Mouse (Mus musculus) right cerebral cortex, postnatal 14 days (tissue): ENCODE data around the gene Pde6b.

Experiments
- DNase-seq: peaks from one replicate; pipeline ENCODE4 v3.0.0; 2022

The Pde6b gene

DNA sequence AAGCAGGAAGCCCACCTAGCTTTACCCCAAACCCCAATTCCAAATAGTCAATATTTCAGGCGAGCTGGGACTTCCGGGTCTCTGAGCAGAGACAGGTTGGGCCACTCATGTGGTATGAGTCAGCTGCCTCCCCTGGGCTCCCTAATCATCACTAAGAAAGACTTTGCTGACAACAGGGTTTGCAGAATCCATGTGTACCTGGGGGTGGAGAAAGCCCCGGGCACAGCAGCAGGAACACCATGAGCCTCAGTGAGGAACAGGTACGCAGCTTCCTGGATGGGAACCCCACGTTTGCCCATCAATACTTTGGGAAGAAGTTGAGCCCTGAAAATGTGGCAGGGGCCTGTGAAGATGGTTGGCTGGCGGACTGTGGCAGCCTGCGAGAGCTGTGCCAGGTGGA is at the start of gene Pde6b:
Gene Pde6b, plus strand, starts transcription at position 191 of the 400 bp plus-strand sequence.
- no peak for DNase-seq

DNA sequence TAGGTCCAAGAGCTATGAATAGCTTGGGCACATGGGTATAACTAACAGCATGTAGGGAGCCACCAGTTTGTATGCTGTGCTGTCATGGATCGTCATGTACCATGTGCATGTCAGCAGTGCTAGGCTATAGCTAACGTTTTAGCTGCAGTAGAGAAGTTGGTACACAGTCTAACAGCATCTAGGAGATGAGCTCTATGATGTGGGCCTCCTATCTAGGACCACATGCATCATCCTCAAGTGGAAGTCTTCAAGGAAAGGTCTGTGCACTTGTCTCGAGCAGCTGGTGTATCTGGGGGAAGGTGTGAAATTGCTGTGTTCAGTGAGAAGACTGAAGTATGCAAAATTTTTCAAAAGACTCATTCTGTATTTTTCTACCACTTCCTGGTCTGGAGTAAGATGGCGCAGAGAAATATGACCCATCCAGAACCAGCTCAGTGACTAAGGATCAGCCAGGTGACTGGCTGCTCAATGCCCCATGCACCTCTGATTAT is 44.5 kb upstream of the Pde6b start:
- DNase-seq = no peak

DNA sequence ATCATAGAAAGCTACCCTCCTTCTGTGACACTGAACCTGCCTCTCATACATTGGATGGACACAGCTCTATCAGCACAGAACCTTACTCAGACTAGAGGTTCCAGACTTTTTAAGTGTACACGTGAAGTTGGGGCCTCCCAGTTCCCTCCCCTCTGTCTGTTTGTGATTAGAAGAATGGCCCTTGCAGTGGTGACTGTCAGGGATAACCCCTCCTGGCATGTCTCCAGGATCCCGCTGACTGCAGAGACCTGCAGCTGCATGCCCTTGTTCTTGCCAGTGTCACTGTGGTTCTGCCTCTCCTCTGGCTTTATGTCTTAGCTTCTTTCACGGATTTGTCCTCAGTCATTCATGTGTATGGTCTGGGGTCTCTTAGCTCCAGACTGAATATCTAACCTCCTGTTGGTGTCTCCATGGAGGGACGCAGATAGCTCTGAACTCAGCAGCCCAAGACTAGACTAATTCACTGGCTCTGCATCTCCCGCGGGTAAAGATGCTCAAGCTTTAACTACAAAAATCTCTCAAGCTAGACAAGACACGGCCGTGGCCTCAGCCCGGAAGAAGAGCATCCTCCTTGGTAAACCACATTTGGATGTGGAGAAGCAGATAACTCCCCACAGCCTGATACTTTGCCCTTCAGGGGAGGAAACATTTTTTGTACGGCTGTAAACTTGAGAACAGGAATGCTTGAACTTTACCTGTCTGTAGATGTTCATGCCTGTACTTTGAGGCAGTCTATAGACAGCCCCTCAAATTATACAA is 42.7 kb upstream of the Pde6b start:
- DNase-seq = no peak

DNA sequence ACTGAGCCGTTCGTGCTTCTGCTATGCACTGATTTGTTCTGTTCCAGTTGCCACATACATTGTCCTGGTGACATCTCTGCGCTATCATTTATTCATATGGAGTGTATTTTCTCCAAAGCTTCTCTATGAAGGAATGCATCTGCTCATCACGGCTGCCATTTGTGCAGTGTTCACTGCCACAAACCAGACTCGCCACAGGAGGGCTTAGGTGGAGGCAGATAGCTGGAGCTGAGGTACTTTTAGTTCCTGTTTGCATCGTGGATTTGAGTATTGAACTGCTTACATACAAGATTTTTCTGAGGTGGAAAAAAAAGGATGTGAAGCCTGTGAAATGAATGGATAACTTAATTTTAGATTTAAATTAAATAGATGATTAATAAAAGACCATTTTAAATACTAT is 40.3 kb upstream of the Pde6b start:
- no peak for DNase-seq

DNA sequence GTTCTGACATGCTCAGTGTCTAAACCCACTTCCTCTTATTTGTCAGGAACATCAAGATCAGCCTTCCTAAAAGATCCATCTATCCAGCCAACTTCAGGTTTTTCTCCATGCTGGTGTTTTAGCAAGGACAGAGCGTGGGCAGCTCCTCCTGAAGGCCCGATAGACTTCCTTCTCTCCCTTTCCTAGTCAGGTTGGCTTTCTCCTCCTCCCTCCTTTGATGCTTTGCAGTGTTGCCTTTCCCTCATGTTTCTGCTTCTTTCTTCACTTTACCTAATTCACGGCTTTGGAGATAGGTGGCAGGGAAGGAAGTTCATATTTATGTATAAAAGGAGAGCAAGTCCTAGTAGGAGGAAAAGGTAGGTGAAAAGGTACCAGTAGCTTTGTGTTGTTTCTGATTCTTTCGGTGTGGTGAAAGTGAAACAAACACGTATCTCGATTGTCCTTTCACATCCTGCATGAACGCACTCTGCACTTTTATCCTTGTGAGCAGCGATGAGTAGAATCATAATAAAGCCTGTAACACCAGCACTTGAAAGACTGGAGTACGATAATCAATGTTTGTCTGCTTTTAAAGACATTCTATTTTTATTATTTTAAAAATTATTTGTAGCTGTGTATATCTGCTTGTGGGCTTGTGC is 38.6 kb upstream of the Pde6b start:
- no peak for DNase-seq

DNA sequence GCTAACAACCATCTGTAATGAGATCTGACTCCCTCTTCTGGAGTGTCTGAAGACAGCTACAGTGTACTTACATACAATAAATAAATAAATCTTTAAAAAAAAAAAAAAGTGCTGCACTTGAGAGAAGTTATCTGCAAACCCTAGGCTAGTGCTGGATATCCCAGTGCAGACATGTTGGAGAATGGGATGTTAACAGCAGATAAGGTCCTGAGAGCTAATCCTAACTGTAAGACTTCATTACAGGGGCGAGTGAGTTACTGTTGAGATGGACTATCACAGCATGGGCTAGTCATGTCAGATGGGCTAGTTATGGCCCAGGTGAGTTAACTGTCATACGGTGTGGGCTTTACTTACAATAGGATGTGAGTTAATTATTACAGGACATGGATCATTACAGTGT is 34.1 kb upstream of the Pde6b start:
- no peak for DNase-seq

DNA sequence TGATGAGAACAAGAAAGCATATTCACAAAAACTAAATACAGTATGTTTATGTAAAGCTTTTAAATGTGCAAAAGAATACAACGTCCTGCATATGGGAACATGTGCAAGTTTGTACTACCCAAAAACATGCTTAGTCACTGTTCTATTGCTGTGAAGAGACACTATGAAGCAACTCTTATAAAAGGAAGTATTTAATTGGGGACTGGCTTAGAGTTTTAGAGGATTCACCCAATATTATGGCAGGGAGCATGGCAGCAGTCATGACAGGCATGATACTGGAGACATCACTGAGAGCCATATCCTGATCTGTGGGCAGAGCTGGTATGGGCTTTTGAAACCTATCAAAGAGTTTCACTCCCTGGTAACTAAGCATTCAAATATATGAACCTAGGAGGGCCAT is 30.3 kb upstream of the Pde6b start:
- DNase-seq = no peak

DNA sequence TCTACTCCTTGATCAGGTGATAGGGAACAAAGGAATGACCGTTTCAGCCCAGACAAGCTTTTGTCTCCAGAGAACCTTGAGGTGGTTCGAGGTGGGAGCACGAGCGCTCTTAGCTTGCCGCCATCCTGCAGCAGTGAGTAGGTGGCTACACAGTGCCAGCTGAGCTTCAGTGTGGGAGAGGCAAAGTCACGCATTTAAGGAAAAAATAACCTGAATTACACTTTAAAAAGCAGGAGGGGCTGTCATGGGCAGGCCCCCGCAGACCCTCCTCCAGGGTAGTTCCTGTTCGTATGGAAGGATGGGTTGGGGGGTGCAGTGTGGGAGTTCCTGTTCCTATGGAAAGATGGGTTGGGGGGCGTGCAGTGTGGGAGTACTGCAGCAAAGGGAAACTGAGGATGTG is 28.7 kb upstream of the Pde6b start:
- DNase-seq = peak; percentile 30

DNA sequence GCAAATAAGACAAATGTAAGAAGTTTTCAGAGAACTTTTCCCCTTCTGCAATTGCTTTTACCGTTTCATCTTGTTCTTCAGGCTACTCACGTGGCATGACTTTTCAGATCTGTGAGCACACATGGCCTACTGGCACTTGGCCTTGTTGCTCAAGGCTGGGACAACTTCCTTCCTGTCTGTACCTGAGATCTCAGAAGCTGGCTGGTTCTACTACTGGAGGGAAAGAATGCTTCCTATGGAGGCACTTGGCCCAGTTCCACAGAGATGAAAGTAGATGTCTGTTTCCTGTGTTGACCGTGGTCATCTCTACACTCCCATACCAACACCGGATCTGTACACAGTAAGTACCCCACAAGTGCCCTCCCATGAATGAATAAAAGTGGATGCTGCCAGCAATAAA is 28.0 kb upstream of the Pde6b start:
- DNase-seq = no peak

DNA sequence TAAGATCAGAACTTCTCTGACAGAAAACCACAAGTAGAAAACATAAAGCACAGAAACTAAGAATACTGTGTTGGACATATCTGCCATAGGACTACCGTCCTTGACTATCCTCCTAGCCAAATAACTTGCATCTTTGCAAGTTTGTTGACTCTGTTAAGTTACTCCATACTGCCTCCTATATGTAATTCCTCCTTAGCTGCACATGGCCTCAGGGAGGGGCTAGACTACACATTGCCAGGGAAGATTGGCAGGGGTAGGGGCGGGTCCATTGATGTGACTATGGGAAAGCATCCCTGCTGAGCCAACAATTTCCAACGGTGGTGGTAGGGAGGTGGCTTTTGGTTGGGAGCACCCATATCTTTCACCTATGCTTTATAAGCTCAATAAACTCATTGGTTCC is 25.9 kb upstream of the Pde6b start:
- no peak for DNase-seq

DNA sequence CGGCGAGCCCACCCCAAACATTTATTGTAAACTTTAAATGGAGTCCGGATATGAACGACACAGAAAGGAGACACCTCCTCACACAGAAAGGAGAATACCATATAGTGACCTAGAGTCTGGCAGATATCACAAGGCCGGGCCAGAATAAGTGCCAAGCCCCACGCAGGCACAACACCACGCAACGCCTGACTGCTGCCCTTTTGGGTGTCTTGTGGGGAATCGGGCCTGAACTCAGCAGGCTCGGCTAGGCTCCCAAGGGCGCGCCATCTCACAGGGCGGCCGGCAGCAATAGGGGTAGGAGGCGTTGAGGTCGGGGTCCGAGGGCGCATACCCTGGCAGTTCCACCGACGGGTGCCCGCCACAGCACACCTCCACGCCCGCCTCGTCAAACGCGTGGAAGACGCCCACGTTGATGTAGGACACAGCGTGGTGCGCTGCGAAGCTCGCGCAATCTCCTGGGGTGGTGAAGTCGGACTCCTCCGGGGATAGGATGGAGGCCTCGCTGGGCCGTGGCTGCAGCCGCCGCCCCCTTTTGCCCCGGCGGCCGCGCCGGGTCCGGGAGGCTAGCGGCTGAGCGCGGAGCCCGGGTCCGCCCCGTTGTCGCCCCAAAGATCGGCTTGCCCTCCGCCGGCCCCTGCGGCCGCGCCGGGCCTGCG is 21.7 kb upstream of the Pde6b start:
- DNase-seq = peak; percentile 41

DNA sequence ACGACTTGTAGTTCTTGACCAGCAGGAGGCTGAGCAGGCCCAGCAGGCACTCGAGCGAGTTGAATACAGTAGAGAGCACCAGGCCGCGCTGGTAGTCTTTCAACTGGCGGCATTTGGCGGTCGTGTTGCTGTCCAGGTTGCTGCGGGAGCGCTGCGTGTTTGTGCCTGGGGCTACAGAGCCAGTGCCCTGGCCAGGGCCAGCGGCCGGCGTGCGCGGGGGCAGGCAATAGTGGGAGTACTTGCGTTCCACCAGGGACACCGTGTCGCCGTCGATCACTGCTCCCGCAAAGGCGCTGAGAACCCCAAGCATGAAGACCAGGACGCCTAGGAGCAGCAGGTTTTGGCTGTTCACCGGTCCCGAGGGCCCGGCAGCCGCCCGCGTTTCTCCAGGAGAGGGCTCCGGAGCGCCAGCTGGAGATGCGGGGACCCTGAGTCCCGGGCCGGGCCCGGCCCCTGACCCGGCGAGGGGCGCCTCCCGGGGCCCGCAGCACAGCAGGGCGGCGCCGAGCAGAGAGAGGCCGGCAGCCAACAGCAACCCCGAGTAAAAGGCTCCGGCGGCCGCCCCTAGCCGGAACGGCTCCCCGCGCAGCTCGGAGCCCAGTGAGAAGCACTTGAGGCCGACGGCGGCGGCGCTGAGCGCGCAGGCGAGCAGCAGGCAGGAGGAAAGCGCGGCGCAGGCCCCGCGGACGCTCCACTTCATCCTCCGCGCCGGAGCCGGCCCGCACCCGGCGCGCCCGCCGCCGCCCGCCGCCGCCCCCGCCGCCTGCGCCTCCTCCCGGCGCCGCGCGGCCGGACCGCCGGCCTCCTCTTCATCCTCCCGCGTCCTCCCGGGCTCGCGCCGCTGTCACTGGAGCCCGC is 21.0 kb upstream of the Pde6b start:
- DNase-seq = peak; percentile 46

DNA sequence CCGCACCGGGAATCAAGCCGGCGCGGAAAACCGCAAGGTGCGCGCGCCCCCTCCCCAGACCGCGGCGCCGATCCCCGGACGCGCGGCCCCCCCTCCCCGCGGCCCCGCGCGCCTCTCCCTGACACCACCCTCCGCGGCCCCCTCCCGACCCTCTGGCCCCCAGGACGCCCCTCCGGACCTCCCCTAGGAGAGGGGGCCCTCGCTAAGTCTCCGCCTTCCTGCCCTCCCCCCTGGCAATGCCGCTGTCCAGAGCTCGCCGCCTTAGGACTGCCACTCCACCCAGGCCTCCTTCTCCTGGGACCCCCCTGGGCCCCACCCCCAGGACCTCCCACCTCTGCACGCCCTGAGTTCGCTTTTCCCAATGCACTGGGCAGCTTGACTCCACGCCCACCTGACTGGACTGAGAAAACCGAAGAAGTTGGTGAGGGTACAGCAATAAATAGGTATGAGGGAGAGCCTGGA is 20.3 kb upstream of the Pde6b start, which contains the start of gene Gm42517:
Gene Gm42517, minus strand, starts transcription at position 52 of the 462 bp plus-strand sequence.
- peak; percentile 27 for DNase-seq

DNA sequence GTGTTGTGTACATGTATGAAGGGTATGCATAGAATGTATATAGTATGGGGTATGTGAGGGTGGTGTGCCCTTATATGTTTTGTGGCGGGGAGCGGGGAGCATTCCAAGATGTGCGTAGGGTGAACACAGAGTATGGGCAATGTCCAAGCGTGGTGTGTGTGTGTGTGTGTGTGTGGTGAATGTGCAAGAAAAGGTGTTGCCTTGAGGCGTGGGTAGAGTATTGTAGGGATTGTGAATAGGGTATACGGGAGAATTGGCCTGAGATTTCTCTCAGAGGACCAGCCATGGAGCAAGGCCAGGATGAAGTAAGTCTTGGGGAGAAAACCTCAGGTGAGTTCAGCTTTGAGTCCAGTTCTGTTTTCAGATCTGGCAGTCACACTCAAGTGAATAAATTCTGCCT is 19.7 kb upstream of the Pde6b start:
- DNase-seq = no peak

DNA sequence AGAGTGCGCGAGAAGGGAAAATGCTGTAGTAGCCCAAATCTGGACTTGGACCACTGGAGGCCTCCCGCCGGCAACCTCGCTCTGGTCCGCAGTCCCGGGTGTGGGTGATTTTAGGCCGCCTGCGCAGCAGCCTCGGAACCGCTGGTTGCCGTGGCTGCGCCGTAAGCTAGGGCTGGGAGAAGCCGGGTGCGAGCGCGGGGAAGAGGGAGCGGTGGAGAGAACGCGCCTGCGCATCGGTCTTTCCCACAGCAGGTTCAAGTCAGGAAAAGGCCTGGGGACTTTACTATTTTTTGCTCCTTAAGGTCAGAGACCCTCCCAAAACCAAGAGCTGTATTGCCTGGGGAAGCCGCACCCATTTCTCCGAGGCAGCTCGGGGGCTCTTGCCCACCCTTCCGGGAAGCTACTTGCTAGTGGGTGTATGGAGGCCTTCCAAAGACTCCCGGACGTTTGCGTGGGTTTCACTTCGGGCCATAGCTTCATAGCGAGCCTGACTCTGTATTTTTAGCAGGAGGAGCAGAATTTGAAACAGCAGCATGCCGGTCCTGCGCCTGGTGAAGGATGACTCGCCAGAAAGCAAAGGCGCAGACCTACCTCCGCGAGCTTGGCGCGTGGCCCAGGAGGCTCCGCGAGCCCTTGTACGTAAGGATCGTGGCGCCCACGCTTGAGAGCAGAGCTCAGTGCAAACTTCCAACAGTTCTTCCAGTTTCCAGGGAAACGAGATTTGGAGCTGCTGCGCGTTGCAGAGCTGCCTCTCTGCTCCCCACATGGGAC is 19.2 kb upstream of the Pde6b start:
- DNase-seq = peak; percentile 92

DNA sequence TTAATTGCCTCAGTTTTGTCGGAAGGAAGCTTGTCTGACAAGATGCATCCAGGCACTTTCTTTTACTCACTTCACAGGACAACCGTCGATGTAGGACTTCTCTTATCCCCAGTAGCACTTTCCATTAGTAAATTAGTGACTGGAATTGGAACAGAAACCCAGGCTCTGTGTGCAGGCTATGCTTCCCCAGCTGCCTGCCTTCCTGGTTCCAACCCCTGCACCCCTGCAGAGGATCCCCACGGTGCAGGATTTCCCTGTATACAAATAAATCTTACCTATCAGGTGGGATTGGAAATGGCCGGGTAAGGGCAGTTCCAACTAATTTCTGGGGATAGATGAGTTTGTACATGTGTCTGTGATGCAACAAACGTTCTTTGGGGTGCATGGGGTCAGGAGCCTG is 18.2 kb upstream of the Pde6b start:
- DNase-seq = no peak

DNA sequence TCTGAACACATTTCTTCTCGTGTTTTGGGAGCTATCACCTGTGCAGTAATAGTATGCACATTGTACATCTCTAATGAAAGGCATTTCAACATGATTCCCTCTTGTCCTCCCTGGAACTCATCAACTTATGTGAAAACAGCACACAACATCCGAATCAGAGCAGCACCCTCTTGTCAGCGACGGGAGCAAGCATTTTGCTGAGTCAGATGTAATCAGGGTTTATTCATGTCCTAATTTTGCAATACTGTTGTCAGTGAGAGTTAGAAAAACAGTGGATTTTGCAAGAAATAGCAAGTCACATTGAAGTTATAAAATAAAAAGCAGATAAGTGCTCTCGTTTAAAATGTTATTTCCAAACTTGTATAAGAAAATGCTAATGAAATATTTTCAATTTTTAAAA is 14.1 kb upstream of the Pde6b start:
- DNase-seq = no peak

DNA sequence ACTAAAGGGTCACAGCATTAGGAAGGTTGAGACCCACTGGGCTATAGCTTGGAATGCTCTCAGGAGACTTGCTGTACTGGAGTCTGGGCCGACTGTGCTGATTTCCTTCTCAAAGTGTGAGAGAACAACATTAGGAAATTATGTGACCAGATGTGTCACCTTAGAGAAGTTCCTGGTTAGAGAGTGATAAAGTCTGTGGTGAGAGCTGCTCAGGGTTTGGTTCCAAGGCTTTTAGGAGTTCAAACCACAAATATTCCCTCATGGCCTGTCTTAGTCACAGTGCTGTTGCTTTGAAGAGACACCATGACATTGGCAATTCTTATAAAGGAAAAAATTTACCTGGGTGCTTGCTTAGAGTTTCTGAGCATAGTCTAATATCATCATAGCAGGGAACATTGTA is 12.1 kb upstream of the Pde6b start:
- no peak for DNase-seq

DNA sequence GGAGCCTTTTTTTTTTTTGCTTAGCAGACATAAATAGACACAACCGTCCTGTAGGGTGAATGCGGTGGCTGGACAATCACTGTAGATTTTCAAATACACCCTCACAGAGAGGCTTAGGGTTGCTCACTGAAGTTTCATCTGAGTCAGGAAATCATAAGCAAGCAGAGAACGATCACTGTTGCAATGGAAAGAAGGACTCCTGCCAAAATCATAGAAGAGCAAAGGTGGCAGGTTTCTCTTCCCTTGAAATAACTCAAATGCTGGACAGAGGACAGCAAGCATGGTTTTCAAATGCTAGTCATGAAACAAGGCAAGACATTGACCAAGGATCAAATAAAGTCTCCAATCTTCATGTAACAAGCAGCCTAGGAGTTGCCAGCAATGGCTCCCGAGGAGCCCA is 9.8 kb upstream of the Pde6b start:
- no peak for DNase-seq

DNA sequence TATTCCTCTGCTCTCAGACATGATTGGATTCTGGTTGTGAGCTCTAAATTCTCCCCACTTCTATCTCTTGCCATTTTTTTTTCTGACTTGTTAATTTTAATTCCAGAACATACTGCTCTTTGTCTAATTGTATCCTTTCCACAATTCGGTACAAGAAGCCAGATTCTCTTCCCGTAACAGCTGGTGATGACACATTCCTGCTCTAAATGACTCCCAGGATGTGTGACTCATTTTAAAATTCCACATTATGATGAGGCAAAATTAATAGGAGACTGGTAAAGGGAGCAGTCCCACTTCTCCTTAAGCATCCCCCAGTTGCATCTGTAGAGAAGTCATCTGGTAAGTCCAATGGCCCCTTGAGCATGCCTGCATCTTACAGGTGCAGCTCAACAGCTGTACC is 2.6 kb upstream of the Pde6b start:
- DNase-seq = no peak

DNA sequence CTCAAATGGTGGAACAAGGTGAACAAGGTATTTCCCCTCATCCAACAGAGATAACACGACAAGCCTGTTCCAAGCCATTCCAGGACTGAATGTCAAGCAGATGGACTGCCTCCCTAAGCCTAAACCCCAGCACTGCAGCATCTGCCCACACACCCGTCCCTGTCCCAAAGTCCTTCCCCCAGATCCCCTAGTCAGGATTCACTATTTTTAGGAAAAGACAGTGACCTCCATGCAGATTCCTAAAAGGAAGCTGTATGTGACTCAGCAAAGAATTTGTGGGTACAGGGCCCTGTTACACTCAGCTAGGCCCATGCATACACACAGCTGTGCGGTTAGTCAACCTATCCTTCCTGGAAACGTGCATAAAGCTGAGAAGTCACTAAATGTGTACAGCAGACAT is 1.7 kb upstream of the Pde6b start:
- no peak for DNase-seq

DNA sequence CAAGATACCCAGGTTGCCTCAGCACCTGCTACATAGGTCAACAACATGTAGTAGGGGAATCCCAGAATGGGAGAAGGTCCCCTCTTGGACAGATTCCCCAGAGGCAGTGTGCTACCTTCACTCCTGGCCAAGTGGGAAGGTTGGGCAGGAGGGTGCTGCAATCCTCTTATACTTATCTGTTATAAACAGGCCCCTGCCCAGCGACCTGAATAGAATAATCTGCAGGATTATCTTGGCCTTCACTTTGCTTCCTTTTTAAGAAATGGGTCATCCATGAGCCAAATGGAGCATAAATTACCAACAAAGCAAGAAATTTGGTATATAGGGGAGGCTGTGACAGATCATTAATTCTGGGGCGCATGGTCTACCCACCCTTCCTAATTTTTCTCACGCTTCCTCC is 1.6 kb downstream of the Pde6b start:
- no peak for DNase-seq
